Mouse (Mus musculus): ENCODE data around the gene Vmn1r185. TPM values are rescaled to one million over a fixed set of nuclear protein-coding genes. Genes with fewer than 3 reads are reported as not detected.

The Vmn1r185 gene
- 0.03 TPM in 1 of 2 replicates, not detected in the other for polyA plus RNA-seq (2021; fragmentation: Nextera tagmentation)
- long read RNA-seq, experiment 1, result 0 reads
- long read RNA-seq, experiment 2, result 0 reads

GRCm38 (mm10) chr7:26618364-26618763, at the start of gene Vmn1r185:
Gene Vmn1r185 (minus strand): TSS chr7:26618464.

Other genes with a start within 250 kb of the Vmn1r185 start
- not detected in 2 replicates for gene Nlrp9c, start 214.8 kb downstream of the Vmn1r185 start, polyA plus RNA-seq (2021; fragmentation: Nextera tagmentation)
- not detected in 2 replicates for gene Nlrp4a, start 183.4 kb downstream of the Vmn1r185 start, polyA plus RNA-seq (2021; fragmentation: Nextera tagmentation)
- gene Nlrp9a, start 83.4 kb downstream of the Vmn1r185 start, polyA plus RNA-seq (2021; fragmentation: Nextera tagmentation), result not detected in 2 replicates
- not detected in 2 replicates for gene Cyp2b23, start 68.0 kb upstream of the Vmn1r185 start, polyA plus RNA-seq (2021; fragmentation: Nextera tagmentation)
- gene Cyp2b19, start 138.7 kb upstream of the Vmn1r185 start, polyA plus RNA-seq (2021; fragmentation: Nextera tagmentation), result 0.07 TPM in 1 of 2 replicates, not detected in the other
- not detected in 2 replicates for gene Cyp2g1, start 190.4 kb upstream of the Vmn1r185 start, polyA plus RNA-seq (2021; fragmentation: Nextera tagmentation)
- 0.20 and 0.94 TPM in 2 replicates for gene Cyp2a5, start 216.8 kb upstream of the Vmn1r185 start, polyA plus RNA-seq (2021; fragmentation: Nextera tagmentation)